Mouse (Mus musculus) skeletal muscle tissue, adult 2 months (tissue): ENCODE data around the gene Atp13a1.

Experiments
- DNase-seq: peaks from one replicate; pipeline ENCODE4 v3.0.0-alpha.2; 2012; ENCODE audit warnings: low read depth, low spot score

The Atp13a1 gene

GRCm38 (mm10) chr8:69799946-69800345 is 9.0 kb downstream of the Atp13a1 start:
- no peak for DNase-seq

GRCm38 (mm10) chr8:69801796-69802195 is 10.8 kb downstream of the Atp13a1 start:
- DNase-seq, result no peak

GRCm38 (mm10) chr8:69802216-69802615 is 11.3 kb downstream of the Atp13a1 start:
- DNase-seq, result no peak

- no peak for DNase-seq
Observed at GRCm38 (mm10) chr8:69803366-69803765, 12.4 kb downstream of the Atp13a1 start.

- no peak for DNase-seq
Observed at GRCm38 (mm10) chr8:69804537-69804936, 13.6 kb downstream of the Atp13a1 start.

GRCm38 (mm10) chr8:69805086-69805485 is 14.1 kb downstream of the Atp13a1 start:
- DNase-seq, result no peak

- no peak for DNase-seq
Observed at GRCm38 (mm10) chr8:69805491-69805890, 14.5 kb downstream of the Atp13a1 start.

GRCm38 (mm10) chr8:69807236-69807635 is 16.3 kb downstream of the Atp13a1 start:
- no peak for DNase-seq

GRCm38 (mm10) chr8:69808094-69808863 is 17.3 kb downstream of the Atp13a1 start, which contains the start of gene Gmip:
Gmip (plus strand) TSS chr8:69808679.
- peak; percentile 48 for DNase-seq

GRCm38 (mm10) chr8:69808864-69809403 is 18.0 kb downstream of the Atp13a1 start:
- DNase-seq, result no peak

GRCm38 (mm10) chr8:69809820-69810219 is 18.9 kb downstream of the Atp13a1 start:
- no peak for DNase-seq

- no peak for DNase-seq
Observed at GRCm38 (mm10) chr8:69814881-69815280, 23.9 kb downstream of the Atp13a1 start.

- no peak for DNase-seq
Observed at GRCm38 (mm10) chr8:69815396-69815795, 24.4 kb downstream of the Atp13a1 start.

- DNase-seq, result no peak
Observed at GRCm38 (mm10) chr8:69820466-69820865, 29.5 kb downstream of the Atp13a1 start.

GRCm38 (mm10) chr8:69821971-69822385 is 31.0 kb downstream of the Atp13a1 start:
- no peak for DNase-seq

GRCm38 (mm10) chr8:69822386-69823191 is 31.6 kb downstream of the Atp13a1 start, which contains the start of gene Lpar2:
Lpar2 (plus strand) TSS chr8:69822429.
- no peak for DNase-seq

- DNase-seq, result no peak
Observed at GRCm38 (mm10) chr8:69826371-69826770, 35.4 kb downstream of the Atp13a1 start.

- DNase-seq, result peak; percentile 79
Observed at GRCm38 (mm10) chr8:69832298-69832853, 41.4 kb downstream of the Atp13a1 start, which contains the start of gene Pbx4. Pbx4 (plus strand) TSS chr8:69832491.

GRCm38 (mm10) chr8:69837057-69837682 is 46.2 kb downstream of the Atp13a1 start:
- no peak for DNase-seq

- no peak for DNase-seq
Observed at GRCm38 (mm10) chr8:69847167-69848065, 56.5 kb downstream of the Atp13a1 start.
